Mouse (Mus musculus): ENCODE data around the gene Enpp1.

Gene Enpp1

GRCm38 (mm10) chr10:24711071-24711470 is 888 bp downstream of the Enpp1 start:
- DNase-seq (ENCODE audit: low read depth, low spot score) = no peak

GRCm38 (mm10) chr10:24710361-24710760 is 1.6 kb downstream of the Enpp1 start:
- DNase-seq (ENCODE audit: low read depth, low spot score) = no peak

- DNase-seq (ENCODE audit: low read depth, low spot score) = no peak
Observed at GRCm38 (mm10) chr10:24707745-24708144, 4.2 kb downstream of the Enpp1 start.

- DNase-seq (ENCODE audit: low read depth, low spot score) = no peak
Observed at GRCm38 (mm10) chr10:24706431-24707140, 5.4 kb downstream of the Enpp1 start.

- DNase-seq (ENCODE audit: low read depth, low spot score) = no peak
Observed at GRCm38 (mm10) chr10:24702698-24703097, 9.3 kb downstream of the Enpp1 start.

GRCm38 (mm10) chr10:24698131-24698775 is 13.7 kb downstream of the Enpp1 start:
- DNase-seq (ENCODE audit: low read depth, low spot score) = no peak

GRCm38 (mm10) chr10:24696761-24697160 is 15.2 kb downstream of the Enpp1 start:
- no peak for DNase-seq (ENCODE audit: low read depth, low spot score)

- no peak for DNase-seq (ENCODE audit: low read depth, low spot score)
Observed at GRCm38 (mm10) chr10:24695786-24696185, 16.2 kb downstream of the Enpp1 start.

- no peak for DNase-seq (ENCODE audit: low read depth, low spot score)
Observed at GRCm38 (mm10) chr10:24682518-24683104, 29.3 kb downstream of the Enpp1 start.

- DNase-seq (ENCODE audit: low read depth, low spot score) = no peak
Observed at GRCm38 (mm10) chr10:24677681-24678080, 34.3 kb downstream of the Enpp1 start.

GRCm38 (mm10) chr10:24674261-24674660 is 37.7 kb downstream of the Enpp1 start:
- DNase-seq (ENCODE audit: low read depth, low spot score) = no peak

GRCm38 (mm10) chr10:24672948-24673347 is 39.0 kb downstream of the Enpp1 start:
- DNase-seq (ENCODE audit: low read depth, low spot score) = no peak

GRCm38 (mm10) chr10:24670548-24670947 is 41.4 kb downstream of the Enpp1 start:
- no peak for DNase-seq (ENCODE audit: low read depth, low spot score)

GRCm38 (mm10) chr10:24650990-24651569 is 60.9 kb downstream of the Enpp1 start:
- DNase-seq (ENCODE audit: low read depth, low spot score) = no peak

- DNase-seq (ENCODE audit: low read depth, low spot score) = no peak
Observed at GRCm38 (mm10) chr10:24647996-24648738, 63.8 kb downstream of the Enpp1 start.

GRCm38 (mm10) chr10:24645169-24645568 is 66.8 kb downstream of the Enpp1 start:
- no peak for DNase-seq (ENCODE audit: low read depth, low spot score)

GRCm38 (mm10) chr10:24642796-24643580 is 69.0 kb downstream of the Enpp1 start:
- no peak for DNase-seq (ENCODE audit: low read depth, low spot score)

GRCm38 (mm10) chr10:24641416-24642140 is 70.4 kb downstream of the Enpp1 start:
- no peak for DNase-seq (ENCODE audit: low read depth, low spot score)

- DNase-seq (ENCODE audit: low read depth, low spot score) = no peak
Observed at GRCm38 (mm10) chr10:24640186-24640875, 71.6 kb downstream of the Enpp1 start.

- no peak for DNase-seq (ENCODE audit: low read depth, low spot score)
Observed at GRCm38 (mm10) chr10:24639596-24639995, 72.4 kb downstream of the Enpp1 start.

Data from 3T3-L1 (cell line).